Mouse (Mus musculus) embryonic fibroblast, embryonic 13.5 days (primary cell): ENCODE data around the gene Cntnap2.

Experiments
- CTCF ChIP-seq: IDR thresholded peaks from 2 replicates; pipeline ENCODE4 v1.5.1; 2011; ENCODE audit warnings: mild to moderate bottlenecking, control low read depth, low read length, moderate library complexity, borderline replicate concordance; ENCODE audit not compliant: insufficient read depth
- POLR2A ChIP-seq: IDR thresholded peaks from 2 replicates; pipeline ENCODE4 v1.6.1; 2011; ENCODE audit warnings: low read depth, mild to moderate bottlenecking, control low read depth, low read length, moderate library complexity

- TF ChIP-seq CTCF (no peak), POLR2A (no peak)
Observed at GRCm38 (mm10) chr6:47049051-47049450, 1989.9 kb downstream of the Cntnap2 start.
